Mouse (Mus musculus): Measurements from ENCODE around the gene Gm44511. TPM values are rescaled to one million over a fixed set of nuclear protein-coding genes. Genes with fewer than 3 reads are reported as not detected.
A peak's percentile ranks its signal among the peaks of the same experiment; 100 is the strongest.
"Not testable (repeated sequence)": the region's sequence is repeated elsewhere in the genome, so short reads cannot be mapped to it uniquely, and the experiment has no call there.

Gm44511 gene
- total and polyA plus RNA-seq, 2 experiments = 0.37 TPM; not detected in 1

- H3K27ac ChIP-seq (replicated peaks; ENCODE audit: insufficient read depth, low read depth, low read length) = peak overlapping the region; percentile 67
- DNase-seq (ENCODE audit: extremely low read depth, low read depth, low spot score) = peak; percentile 71
- H3K79me2 ChIP-seq (ENCODE audit: control insufficient read depth, insufficient read depth, low read length) = no peaks in the 10 kb centered on the region
- peaks cover 2% of the 10 kb centered on the region; the same call in 1 of the 2 replicates for H3K4me1 ChIP-seq (ENCODE audit: control insufficient read depth, insufficient read depth, low read length)
- TF ChIP-seq CTCF (IDR thresholded peaks at IDR 0.05; ENCODE audit: low read depth, low read length) = no peak
- TF ChIP-seq POLR2A (IDR thresholded peaks at IDR 0.05; ENCODE audit: extremely low read depth, insufficient read depth, low read length) = no peak
- H3K9ac ChIP-seq (ENCODE audit: low read depth, low read length) = peak overlapping the region; percentile 85
- H3K27me3 ChIP-seq (ENCODE audit: control insufficient read depth, insufficient read depth, low read length) = no peaks in the 10 kb centered on the region
- H3K36me3 ChIP-seq (ENCODE audit: control insufficient read depth, insufficient read depth, low read length) = no peaks in the 10 kb centered on the region
- H3K4me3 ChIP-seq (ENCODE audit: insufficient read depth, low read depth, low read length) = peak overlapping the region; percentile 82
- 1% methylated on average over 22 of the region's 22 CpGs for WGBS
Measured at GRCm38 (mm10) chr6:128843479-128843992, 17.4 kb upstream of the Gm44511 start.

DNA sequence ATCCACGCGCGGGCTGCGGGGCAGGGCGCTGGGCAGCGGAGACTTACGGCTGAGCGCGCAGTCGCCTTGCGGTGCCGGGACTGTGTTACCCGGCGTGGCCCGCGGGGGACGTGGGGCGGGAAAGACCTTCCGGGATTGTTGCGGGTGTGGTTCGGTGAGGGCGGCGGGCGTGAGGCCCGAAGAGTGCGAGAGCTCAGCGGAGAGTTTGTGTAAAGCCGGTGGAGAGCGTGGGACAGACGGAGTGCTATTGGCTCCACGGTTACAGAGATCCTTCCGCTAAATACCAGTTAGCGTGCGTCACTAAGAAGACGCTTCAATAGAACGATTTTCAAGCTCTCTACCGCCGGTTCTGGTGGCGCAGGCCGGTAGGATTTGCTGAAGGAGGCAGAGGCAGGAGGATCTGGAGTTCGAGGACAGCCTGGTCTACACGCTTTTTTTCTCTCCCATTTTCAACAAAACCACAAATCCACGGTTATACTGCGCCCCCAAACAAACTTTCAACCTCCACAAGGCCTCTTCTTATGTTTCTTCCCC, 16.9 kb upstream of the Gm44511 start:
- peak; percentile 87 for DNase-seq (ENCODE audit: extremely low read depth, low read depth, low spot score)
- WGBS = under 1% methylated on average over 44 of the region's 44 CpGs
- H3K27me3 ChIP-seq (ENCODE audit: control insufficient read depth, insufficient read depth, low read length) = no peaks in the 10 kb centered on the region

DNA sequence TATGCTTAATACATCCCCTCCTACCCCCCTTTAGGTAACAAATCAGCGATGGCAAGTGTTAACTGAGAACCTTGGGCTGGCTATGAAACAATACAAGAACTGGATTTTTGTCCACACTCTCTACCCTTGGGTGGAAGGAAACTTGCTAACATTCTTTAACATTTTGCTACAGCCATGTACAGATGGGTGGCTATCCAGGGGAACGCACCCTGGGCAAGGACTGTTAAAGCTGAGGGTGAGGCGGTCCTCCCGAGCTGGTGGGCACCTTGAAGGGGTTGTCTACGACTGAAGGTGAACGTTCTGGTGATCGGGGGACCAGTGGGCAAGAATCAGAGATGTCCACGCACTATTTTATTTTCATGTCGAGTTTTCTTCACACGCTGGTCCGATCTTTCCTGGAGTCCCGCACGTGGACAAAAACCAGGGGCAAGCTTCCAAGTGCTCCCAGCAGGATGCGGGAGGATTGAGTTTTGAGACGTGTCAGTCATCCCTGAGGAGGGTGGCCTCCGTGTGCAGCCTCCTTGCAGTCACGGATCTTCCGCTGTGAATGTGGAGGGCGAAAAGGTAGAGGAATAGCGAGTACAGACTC, 16.3 kb upstream of the Gm44511 start:
- Histone ChIP-seq H3K4me3 (ENCODE audit: insufficient read depth, low read depth, low read length) (peak overlapping the region; percentile 76), H3K27ac (replicated peaks; ENCODE audit: insufficient read depth, low read depth, low read length) (peak overlapping the region; percentile 60), H3K4me1 (ENCODE audit: control insufficient read depth, insufficient read depth, low read length) (peaks cover 5% of the 10 kb centered on the region; the same call in 1 of the 2 replicates), H3K27me3 (ENCODE audit: control insufficient read depth, insufficient read depth, low read length) (no peaks in the 10 kb centered on the region), H3K36me3 (ENCODE audit: control insufficient read depth, insufficient read depth, low read length) (no peaks in the 10 kb centered on the region), H3K79me2 (ENCODE audit: control insufficient read depth, insufficient read depth, low read length) (no peaks in the 10 kb centered on the region), H3K9ac (ENCODE audit: low read depth, low read length) (peak overlapping the region; percentile 82)
- TF ChIP-seq POLR2A (IDR thresholded peaks at IDR 0.05; ENCODE audit: extremely low read depth, insufficient read depth, low read length) = no peak
- no peak for TF ChIP-seq CTCF (IDR thresholded peaks at IDR 0.05; ENCODE audit: low read depth, low read length)
- 3% methylated on average over 20 of the region's 20 CpGs for WGBS
- DNase-seq (ENCODE audit: extremely low read depth, low read depth, low spot score) = no peak

More for the DNA sequence above, 16.9 kb upstream of the Gm44511 start:
- peak overlapping the region; percentile 82 for H3K4me3 ChIP-seq (ENCODE audit: insufficient read depth, low read depth, low read length)
- H3K9ac ChIP-seq (ENCODE audit: low read depth, low read length) = peak overlapping the region; percentile 85
- no peaks in the 10 kb centered on the region for H3K36me3 ChIP-seq (ENCODE audit: control insufficient read depth, insufficient read depth, low read length)
- H3K27ac ChIP-seq (replicated peaks; ENCODE audit: insufficient read depth, low read depth, low read length) = peak overlapping the region; percentile 67
- H3K4me1 ChIP-seq (ENCODE audit: control insufficient read depth, insufficient read depth, low read length) = peaks cover 2% of the 10 kb centered on the region; the same call in 1 of the 2 replicates
- no peaks in the 10 kb centered on the region for H3K79me2 ChIP-seq (ENCODE audit: control insufficient read depth, insufficient read depth, low read length)
- TF ChIP-seq CTCF (IDR thresholded peaks at IDR 0.05; ENCODE audit: low read depth, low read length) (no peak; the same call in 1 of the 2 replicates), POLR2A (IDR thresholded peaks at IDR 0.05; ENCODE audit: extremely low read depth, insufficient read depth, low read length) (no peak)

DNA sequence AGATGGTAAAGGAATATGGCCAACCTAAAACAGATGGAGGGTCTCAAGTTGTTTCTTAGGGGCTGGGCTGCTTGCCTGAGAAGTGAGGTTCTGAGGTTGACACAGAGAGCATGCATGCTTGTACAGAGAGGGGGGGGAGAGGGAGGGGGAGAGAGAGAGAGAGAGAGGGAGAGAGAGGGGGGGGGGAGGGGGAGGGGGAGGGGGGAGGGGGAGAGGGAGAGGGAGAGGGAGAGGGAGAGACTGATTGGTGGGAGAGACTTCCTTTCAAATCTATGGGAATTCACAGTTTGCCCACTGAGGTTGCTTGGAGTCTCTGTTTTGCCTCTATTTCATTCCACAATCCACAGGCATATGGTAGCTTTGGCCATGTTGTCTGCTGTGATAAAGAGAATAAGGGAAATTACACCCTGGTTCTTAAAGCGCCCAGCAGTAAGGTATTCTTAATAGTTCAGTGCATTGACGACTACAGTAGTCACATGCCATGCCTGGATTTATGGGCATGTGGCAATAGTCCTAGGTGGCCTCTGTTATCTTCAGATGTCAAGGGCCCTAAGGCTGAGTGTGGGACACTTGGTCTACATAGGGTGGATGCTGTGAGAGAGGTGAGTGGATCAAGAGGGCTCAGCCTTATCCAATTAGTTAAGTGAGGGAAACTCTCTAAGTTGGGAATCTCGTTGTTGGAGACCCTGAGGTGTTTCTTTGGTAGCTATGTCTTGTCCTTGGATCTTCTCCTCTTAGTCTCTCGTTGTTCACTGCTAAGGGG, 15.4 kb upstream of the Gm44511 start:
- Histone ChIP-seq H3K27me3 (ENCODE audit: control insufficient read depth, insufficient read depth, low read length) (no peaks in the 10 kb centered on the region), H3K36me3 (ENCODE audit: control insufficient read depth, insufficient read depth, low read length) (no peaks in the 10 kb centered on the region), H3K4me1 (ENCODE audit: control insufficient read depth, insufficient read depth, low read length) (peaks cover 6% of the 10 kb centered on the region; the same call in 1 of the 2 replicates), H3K9ac (ENCODE audit: low read depth, low read length) (no peak overlapping the region), H3K79me2 (ENCODE audit: control insufficient read depth, insufficient read depth, low read length) (no peaks in the 10 kb centered on the region), H3K4me3 (ENCODE audit: insufficient read depth, low read depth, low read length) (no peak overlapping the region), H3K27ac (replicated peaks; ENCODE audit: insufficient read depth, low read depth, low read length) (no peak overlapping the region)
- DNase-seq (ENCODE audit: extremely low read depth, low read depth, low spot score) = no peak
- no peak for TF ChIP-seq CTCF (IDR thresholded peaks at IDR 0.05; ENCODE audit: low read depth, low read length)
- no peak for TF ChIP-seq POLR2A (IDR thresholded peaks at IDR 0.05; ENCODE audit: extremely low read depth, insufficient read depth, low read length)
- WGBS = 70% methylated on average over 4 of the region's 4 CpGs

GRCm38 (mm10) chr6:128840669-128841068, 14.6 kb upstream of the Gm44511 start:
- DNase-seq (ENCODE audit: extremely low read depth, low read depth, low spot score); H3K9ac ChIP-seq (ENCODE audit: low read depth, low read length); H3K4me1 ChIP-seq (ENCODE audit: control insufficient read depth, insufficient read depth, low read length); H3K36me3 ChIP-seq (ENCODE audit: control insufficient read depth, insufficient read depth, low read length); H3K4me3 ChIP-seq (ENCODE audit: insufficient read depth, low read depth, low read length); H3K79me2 ChIP-seq (ENCODE audit: control insufficient read depth, insufficient read depth, low read length); H3K27ac ChIP-seq (replicated peaks; ENCODE audit: insufficient read depth, low read depth, low read length); H3K27me3 ChIP-seq (ENCODE audit: control insufficient read depth, insufficient read depth, low read length): not testable (repeated sequence)
- WGBS = 71% methylated on average over 3 of the region's 3 CpGs
